ENCODE assay signal across 16 mouse cellular contexts in the genomic region with DNA sequence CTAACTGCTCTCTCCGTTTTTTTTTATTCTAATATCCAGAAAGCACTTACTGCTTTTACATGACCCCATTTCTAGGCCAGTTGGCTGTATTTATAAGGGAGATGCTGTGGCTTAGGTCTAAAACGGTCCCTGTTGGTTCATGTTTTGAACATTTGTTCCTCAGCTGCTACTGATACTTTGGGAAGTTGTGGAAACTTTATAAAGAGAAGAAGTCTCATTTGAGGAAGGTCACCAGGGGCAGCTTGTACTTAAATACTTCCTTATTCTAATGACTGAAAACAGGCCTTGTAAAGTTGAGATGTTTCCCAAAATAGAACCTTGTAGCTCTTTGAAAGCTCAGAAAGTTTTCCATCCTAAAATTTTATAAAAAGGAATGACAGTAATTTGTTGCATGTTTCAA. TPM values are rescaled to one million over a fixed set of nuclear protein-coding genes. Genes with fewer than 3 reads are reported as not detected.
DNase-seq lines count a peak whose midpoint lies in the region; ATAC-seq and TF ChIP-seq lines count a peak whose summit lies in the region.
"Had no signal": no experiment of that assay in that cellular context is flagged by ENCODE, and none has a peak within 500 bp of the region (broad histone marks: within the 10 kb centered on the region; RNA-seq: fewer than 3 reads in every experiment).

No protein-coding gene starts in this region.

- H3K79me2 ChIP-seq in liver, adult 2 months (ENCODE audit: control insufficient read depth, insufficient read depth, low read length): no peaks in the 10 kb centered on the region
- no peaks in the 10 kb centered on the region for H3K79me2 ChIP-seq in MEL (ENCODE audit: control insufficient read depth, insufficient read depth, low read length, poor library complexity)

- TF ChIP-seq EP300 in liver, postnatal 0 days (IDR thresholded peaks at IDR 0.05; ENCODE audit: low read depth): no peak
- TF ChIP-seq EP300 in MEL (IDR thresholded peaks at IDR 0.05; ENCODE audit: low read depth in 1 of 2, low read length in 2 of 2): no peak

- TF ChIP-seq RAD21 in MEL (IDR thresholded peaks at IDR 0.05; ENCODE audit: low read depth, low read length): no peak

- intact Hi-C loops in gastrocnemius, adult 2 months (cut with DNase I): no loop called here
- intact Hi-C loops in gastrocnemius, postnatal 14 days (cut with DNase I; ENCODE audit: low total_unique reads): no loop called here

- no peaks in the 10 kb centered on the region for H3K4me1 ChIP-seq in liver, adult 2 months (ENCODE audit: control insufficient read depth, insufficient read depth, low read length)
- no peaks in the 10 kb centered on the region for H3K4me1 ChIP-seq in liver, postnatal 0 days (ENCODE audit: insufficient read depth)
- peaks cover 0 to 2% of the 10 kb centered on the region in 2 experiments; a peak in 1 of 4 replicates for H3K4me1 ChIP-seq in MEL (ENCODE audit: control insufficient read depth in 1 of 2, insufficient read depth in 2 of 2, low read length in 2 of 2)
- H3K4me1 ChIP-seq in midbrain, postnatal 0 days (ENCODE audit: insufficient read depth, low read length): no peaks in the 10 kb centered on the region
- H3K4me1 ChIP-seq: forebrain, embryonic 15.5 days; hindbrain, embryonic 15.5 days had no signal

- no peaks in the 10 kb centered on the region for H3K9me3 ChIP-seq in liver, postnatal 0 days (ENCODE audit: low read length)
- H3K9me3 ChIP-seq in MEL (replicated peaks; ENCODE audit: insufficient read depth, low read length): no peaks in the 10 kb centered on the region
- no peaks in the 10 kb centered on the region for H3K9me3 ChIP-seq in midbrain, postnatal 0 days (ENCODE audit: low read length)
- H3K9me3 ChIP-seq: forebrain, embryonic 15.5 days; hindbrain, embryonic 15.5 days had no signal

- WGBS in liver, adult 2 months: 66% methylated on average over 2 of the region's 2 CpGs
- 48% methylated on average over 2 of the region's 2 CpGs for WGBS in liver, postnatal 0 days (ENCODE audit: insufficient replicate concordance)
- 80% methylated on average over 2 of the region's 2 CpGs for WGBS in midbrain, postnatal 0 days

- no peak overlapping the region for H3K4me3 ChIP-seq in gastrocnemius, adult 2 months
- no peak overlapping the region for H3K4me3 ChIP-seq in liver, adult 2 months (ENCODE audit: insufficient read depth, low read depth, low read length)
- H3K4me3 ChIP-seq in liver, postnatal 0 days (ENCODE audit: low read depth, low read length): no peak overlapping the region
- H3K4me3 ChIP-seq in MEL (ENCODE audit: control insufficient read depth in 1 of 2, insufficient read depth in 1 of 2, low read depth in 2 of 2, low read length in 2 of 2): no peak overlapping the region
- H3K4me3 ChIP-seq in midbrain, postnatal 0 days (ENCODE audit: low read depth, low read length): no peak overlapping the region
- H3K4me3 ChIP-seq: forebrain, embryonic 15.5 days; hindbrain, embryonic 15.5 days had no signal

- no peak for TF ChIP-seq CTCF in gastrocnemius, adult 2 months (IDR thresholded peaks at IDR 0.05)
- TF ChIP-seq CTCF in liver, adult 2 months (IDR thresholded peaks at IDR 0.05; ENCODE audit: low read depth, low read length): no peak
- no peak for TF ChIP-seq CTCF in liver, postnatal 0 days (IDR thresholded peaks at IDR 0.05; ENCODE audit: low read depth)
- no peak for TF ChIP-seq CTCF in MEL (IDR thresholded peaks at IDR 0.05 in 2 of 3, conservative IDR thresholded peaks at IDR 0.05 in 1 of 3; ENCODE audit: control insufficient read depth in 1 of 3, insufficient read depth in 1 of 3, low read depth in 2 of 3, low read length in 3 of 3, poor library complexity in 1 of 3, severe bottlenecking in 1 of 3)
- TF ChIP-seq CTCF in midbrain, postnatal 0 days (IDR thresholded peaks at IDR 0.05): no peak

- no peak overlapping the region for H3K9ac ChIP-seq in liver, adult 2 months (ENCODE audit: low read depth, low read length)
- no peak overlapping the region for H3K9ac ChIP-seq in liver, postnatal 0 days (replicated peaks)
- no peak overlapping the region for H3K9ac ChIP-seq in MEL (ENCODE audit: control insufficient read depth, low read depth, low read length, poor library complexity, severe bottlenecking)
- no peak overlapping the region for H3K9ac ChIP-seq in midbrain, postnatal 0 days (replicated peaks; ENCODE audit: low read length, poor library complexity, severe bottlenecking)
- H3K9ac ChIP-seq: forebrain, embryonic 15.5 days; hindbrain, embryonic 15.5 days had no signal

- no peak overlapping the region for H3K4me2 ChIP-seq in liver, postnatal 0 days (ENCODE audit: low read depth, low read length)
- no peak overlapping the region for H3K4me2 ChIP-seq in midbrain, postnatal 0 days (ENCODE audit: low read depth, low read length, poor library complexity, severe bottlenecking)
- H3K4me2 ChIP-seq: forebrain, embryonic 15.5 days; heart, embryonic 11.5 days; hindbrain, embryonic 15.5 days had no signal

- no peaks in the 10 kb centered on the region for H3K36me3 ChIP-seq in liver, adult 2 months (ENCODE audit: control insufficient read depth, insufficient read depth, low read length)
- H3K36me3 ChIP-seq in liver, postnatal 0 days (replicated peaks; ENCODE audit: insufficient read depth, low read length): no peaks in the 10 kb centered on the region
- no peaks in the 10 kb centered on the region; a peak in 1 of 4 replicates for H3K36me3 ChIP-seq in MEL (ENCODE audit: control insufficient read depth in 1 of 2, insufficient read depth in 2 of 2, low read length in 2 of 2)
- no peaks in the 10 kb centered on the region for H3K36me3 ChIP-seq in midbrain, postnatal 0 days (ENCODE audit: insufficient read depth, low read length)
- H3K36me3 ChIP-seq: forebrain, embryonic 15.5 days; hindbrain, embryonic 15.5 days had no signal

- no peak for TF ChIP-seq POLR2A in liver, adult 2 months (IDR thresholded peaks at IDR 0.05; ENCODE audit: extremely low read depth, insufficient read depth, low read length)
- no peak for TF ChIP-seq POLR2A in MEL (IDR thresholded peaks at IDR 0.05; ENCODE audit: control insufficient read depth in 1 of 2, insufficient read depth in 1 of 2, low read depth in 1 of 2, low read length in 2 of 2, poor library complexity in 1 of 2)

- H3K27ac ChIP-seq in gastrocnemius, adult 2 months: 0 out of 2 replicates have a peak overlapping the region, but pooled peaks have one; percentile 21
- H3K27ac ChIP-seq in liver, adult 2 months (replicated peaks; ENCODE audit: insufficient read depth, low read depth, low read length): no peak overlapping the region
- H3K27ac ChIP-seq in liver, postnatal 0 days (ENCODE audit: low read depth): no peak overlapping the region
- H3K27ac ChIP-seq in MEL (ENCODE audit: control insufficient read depth, low read depth, low read length): no peak overlapping the region
- H3K27ac ChIP-seq in midbrain, postnatal 0 days (ENCODE audit: low read depth, low read length): no peak overlapping the region
- H3K27ac ChIP-seq: forebrain, embryonic 15.5 days; hindbrain, embryonic 15.5 days had no signal

- no peak for ATAC-seq in liver, postnatal 0 days
- 0 out of 2 replicates have a peak, but pooled peaks have one; percentile 23 for ATAC-seq in megakaryocyte progenitor cell, adult 5-6 weeks (replicated peaks; ENCODE audit: poor library complexity)
- no peak for ATAC-seq in midbrain, postnatal 0 days (ENCODE audit: low FRiP score)
- ATAC-seq: forebrain, embryonic 15.5 days; intestine, embryonic 16.5 days had no signal

- no peak for DNase-seq in gastrocnemius, adult 2 months
- DNase-seq in gastrocnemius, postnatal 14 days: no peak
- DNase-seq in liver, adult 2 months (ENCODE audit: extremely low read depth, low read depth, low spot score): peak; percentile 26
- no peak for DNase-seq in liver, postnatal 0 days
- DNase-seq in MEL (ENCODE audit: low read depth, low spot score): peak; percentile 35
- DNase-seq in midbrain, postnatal 0 days (ENCODE audit: low spot score): no peak
- DNase-seq: adrenal gland, postnatal 14 days; cerebellum, adult 2 months; cerebellum, postnatal 10 days; gastrocnemius, postnatal 25 days; heart, postnatal 36 days had no signal

- no peaks in the 10 kb centered on the region for H3K27me3 ChIP-seq in liver, adult 2 months (ENCODE audit: control insufficient read depth, insufficient read depth, low read length)
- H3K27me3 ChIP-seq in liver, postnatal 0 days (ENCODE audit: insufficient read depth, low read length): no peaks in the 10 kb centered on the region
- no peaks in the 10 kb centered on the region for H3K27me3 ChIP-seq in MEL (ENCODE audit: control insufficient read depth in 1 of 2, insufficient read depth in 2 of 2, low read length in 2 of 2)
- no peaks in the 10 kb centered on the region for H3K27me3 ChIP-seq in midbrain, postnatal 0 days (ENCODE audit: insufficient read depth, low read length)
- H3K27me3 ChIP-seq: forebrain, embryonic 15.5 days; hindbrain, embryonic 15.5 days had no signal

TF ChIP-seq in MEL, 35 proteins besides CTCF, POLR2A, EP300 and RAD21:
- TF ChIP-seq TAL1 (IDR thresholded peaks at IDR 0.05; ENCODE audit: low read length) (no peak), MYC (IDR thresholded peaks at IDR 0.05; ENCODE audit: low read depth, low read length) (no peak), USF2 (IDR thresholded peaks at IDR 0.05; ENCODE audit: borderline replicate concordance in 1 of 2, insufficient read depth in 1 of 2, low read depth in 1 of 2, low read length in 2 of 2) (no peak), MEF2A (IDR thresholded peaks at IDR 0.05; ENCODE audit: extremely low read depth, insufficient replicate concordance, low read depth, low read length, poor library complexity, severe bottlenecking) (no peak), JUND (IDR thresholded peaks at IDR 0.05; ENCODE audit: low read depth, low read length) (no peak), GABPA (IDR thresholded peaks at IDR 0.05; ENCODE audit: low read depth, low read length) (no peak), ZC3H11A (IDR thresholded peaks at IDR 0.05; ENCODE audit: low read depth, low read length) (no peak), NELFE (IDR thresholded peaks at IDR 0.05; ENCODE audit: low read depth, low read length) (no peak), UBTF (IDR thresholded peaks at IDR 0.05; ENCODE audit: borderline replicate concordance, insufficient read depth, low read depth, low read length) (no peak)

RNA-seq across cellular contexts. Expression of a gene that starts 52.4 kb away (rescaled TPM):
- total RNA-seq in gastrocnemius, adult 2 months (2021): 10 to 100 TPM; 11.0 to 14.7 TPM
- total RNA-seq in gastrocnemius, postnatal 14 days (2021): 10 to 100 TPM; 16.2 to 18.8 TPM
- 9.3 and 10.6 TPM in 2 replicates for total RNA-seq in liver, adult 2 months (2014; rRNA removed)
- 1.8 and 2.7 TPM in 2 replicates for polyA plus RNA-seq in liver, adult 2 months (2012; rRNA removed)
- polyA plus RNA-seq in liver, postnatal 0 days (2015; fragmentation: Nextera tagmentation; extraction: Ambion mirVana): 1.9 and 2.2 TPM in 2 replicates
- total RNA-seq in MEL (2012; rRNA removed): 9.4 and 10.6 TPM in 2 replicates
- 10 to 100 TPM in 1 of 2 experiments, not detected in 1; 13.3 TPM for polyA plus RNA-seq in MEL (2012; ENCODE audit: insufficient read depth in 1 of 2, insufficient read length in 2 of 2, low read depth in 1 of 2, low replicate concordance in 2 of 2, missing spikeins in 1 of 2)
- total RNA-seq in megakaryocyte progenitor cell, adult 5-6 weeks (2015): 20.5 and 25.2 TPM in 2 replicates
- 23.1 and 27.8 TPM in 2 replicates for total RNA-seq in megakaryocyte progenitor cell, adult 5-6 weeks (2017)
- 146 and 210 TPM in 2 replicates for total RNA-seq in midbrain, postnatal 0 days (2014; rRNA removed)
- 74.4 and 79.5 TPM in 2 replicates for polyA plus RNA-seq in midbrain, postnatal 0 days (2015; fragmentation: Nextera tagmentation; extraction: Ambion mirVana)

Comparison
In these comparisons a context has a peak if more than half of its experiments do, and no peak if none do; other contexts are left out.
1. DNase-seq: peak in liver, adult 2 months (single experiment) and MEL (single experiment); none in gastrocnemius, adult 2 months (single experiment), gastrocnemius, postnatal 14 days (single experiment), liver, postnatal 0 days (single experiment) and midbrain, postnatal 0 days (single experiment).